Mouse (Mus musculus): ENCODE results near the gene Large1.

- no peak for TF ChIP-seq CTCF (IDR thresholded peaks at IDR 0.05; ENCODE audit: extremely low read depth, insufficient read depth, insufficient read length, insufficient replicate concordance)
- no peak for TF ChIP-seq POLR2A (IDR thresholded peaks at IDR 0.05; ENCODE audit: low read depth, low read length)
These were observed 479.9 kb downstream of the Large1 start for GRCm38 (mm10) chr8:72873411-72873810.
